Mouse (Mus musculus): ENCODE measurements around the gene Arntl.

The Arntl gene

DNA sequence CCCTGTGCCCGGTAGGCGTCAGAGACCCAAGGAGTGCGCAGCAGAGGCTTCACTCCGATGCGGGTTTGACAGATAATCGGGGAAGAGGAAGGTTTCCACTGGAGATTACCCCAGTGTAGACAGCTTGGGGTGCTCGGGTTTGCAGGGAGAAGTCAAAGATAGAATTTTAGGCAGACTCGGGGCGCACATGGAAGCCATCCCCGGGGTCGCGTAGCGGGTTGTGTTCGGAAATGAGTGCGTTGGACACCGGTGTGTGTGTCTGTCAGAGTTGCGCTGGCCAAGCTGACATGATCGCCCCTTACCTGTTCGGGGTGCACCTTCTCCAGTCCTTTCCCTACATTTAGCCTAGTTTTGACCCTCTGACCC, 1.1 kb downstream of the Arntl start:
- no peak for DNase-seq (ENCODE audit: low spot score in 2 of 2)

DNA sequence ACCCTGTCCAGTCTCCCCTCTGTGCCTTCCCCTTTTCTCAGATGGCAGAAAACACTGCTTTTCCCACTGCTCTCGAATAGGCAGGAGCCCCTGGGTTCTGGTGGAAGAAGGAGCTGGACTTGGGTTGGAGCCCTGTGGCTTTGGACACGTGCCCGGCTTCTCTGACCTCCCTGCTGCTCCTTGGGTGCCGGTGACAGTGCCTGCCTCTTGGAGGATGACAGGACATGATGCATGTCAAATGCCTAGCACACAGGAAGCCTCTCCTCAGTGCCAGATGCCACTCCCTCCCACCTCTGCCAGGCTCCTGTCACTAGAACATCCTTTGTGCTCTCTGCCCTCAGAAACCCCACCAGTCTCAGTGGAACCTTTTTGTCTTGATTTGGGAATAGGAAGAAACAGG, 3.2 kb downstream of the Arntl start:
- no peak for DNase-seq (ENCODE audit: low spot score in 2 of 2)

GRCm38 (mm10) chr7:113214245-113215169, 7.2 kb downstream of the Arntl start:
- DNase-seq (ENCODE audit: low spot score in 2 of 2): no peak

DNA sequence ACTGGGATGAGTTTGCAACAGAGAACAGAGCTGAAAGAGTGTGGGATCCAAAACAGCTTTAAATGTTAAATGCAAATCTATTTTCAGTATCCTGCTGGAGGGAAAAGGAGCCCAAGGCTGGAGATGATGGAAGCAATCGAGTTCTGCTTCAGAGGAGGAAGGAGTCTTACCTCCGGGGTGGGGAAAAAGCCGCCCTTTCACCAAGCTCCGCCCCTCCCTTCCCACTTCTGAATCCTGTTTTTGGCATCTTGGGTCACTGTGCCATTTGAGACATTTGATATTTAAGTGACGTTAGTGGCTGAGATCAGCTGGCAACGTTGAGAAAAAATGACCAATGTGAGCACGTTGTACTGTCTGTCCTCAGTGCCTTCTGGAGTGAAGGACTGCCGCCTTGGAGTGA, 8.9 kb downstream of the Arntl start:
- no peak for DNase-seq (ENCODE audit: low spot score in 2 of 2)

- no peak for DNase-seq (ENCODE audit: low spot score in 2 of 2)
Observed at GRCm38 (mm10) chr7:113219416-113219815, 12.2 kb downstream of the Arntl start.

DNA sequence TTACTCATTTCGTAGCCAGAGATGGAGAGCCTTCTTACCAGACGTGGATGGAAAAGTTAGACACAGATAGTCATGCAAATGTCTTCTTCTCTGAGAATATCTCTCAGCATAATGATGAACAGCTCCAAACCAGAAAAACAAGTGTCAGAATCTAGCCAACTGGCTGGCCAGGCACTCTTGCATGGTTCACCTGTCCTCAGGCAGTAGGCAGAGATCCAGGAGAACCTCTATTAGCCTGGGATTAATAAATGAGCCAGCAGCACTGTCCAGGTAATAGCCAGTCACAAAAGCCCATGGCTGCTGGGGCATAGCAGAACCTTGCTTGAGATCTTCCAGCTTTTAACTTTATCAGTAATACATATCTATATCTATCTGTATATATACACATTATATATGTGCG, 12.6 kb downstream of the Arntl start:
- no peak for DNase-seq (ENCODE audit: low spot score in 2 of 2)

- no peak for DNase-seq (ENCODE audit: low spot score in 2 of 2)
Observed at GRCm38 (mm10) chr7:113220691-113221238, 13.5 kb downstream of the Arntl start.

DNA sequence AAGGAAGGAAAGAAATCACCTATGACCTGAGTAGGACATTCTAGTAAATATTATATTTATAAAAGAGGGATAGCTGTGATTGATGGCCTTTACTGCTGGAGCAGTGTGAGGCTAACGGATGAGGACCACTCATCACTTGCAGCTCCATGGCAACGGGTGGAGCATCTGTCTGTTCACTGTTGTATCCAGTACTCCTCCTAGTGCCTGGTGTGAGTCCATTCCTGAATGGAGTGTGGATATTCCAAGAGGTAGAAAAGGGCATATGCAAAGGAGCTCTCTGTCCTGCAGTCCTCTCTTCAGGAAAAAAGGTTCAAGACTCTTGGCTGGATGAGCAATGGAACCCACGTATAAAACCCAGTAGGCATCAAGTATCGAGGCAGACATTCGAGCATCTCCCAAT, 15.6 kb downstream of the Arntl start:
- no peak for DNase-seq (ENCODE audit: low spot score in 2 of 2)

- no peak for DNase-seq (ENCODE audit: low spot score in 2 of 2)
Observed at GRCm38 (mm10) chr7:113224620-113225019, 17.4 kb downstream of the Arntl start.

DNA sequence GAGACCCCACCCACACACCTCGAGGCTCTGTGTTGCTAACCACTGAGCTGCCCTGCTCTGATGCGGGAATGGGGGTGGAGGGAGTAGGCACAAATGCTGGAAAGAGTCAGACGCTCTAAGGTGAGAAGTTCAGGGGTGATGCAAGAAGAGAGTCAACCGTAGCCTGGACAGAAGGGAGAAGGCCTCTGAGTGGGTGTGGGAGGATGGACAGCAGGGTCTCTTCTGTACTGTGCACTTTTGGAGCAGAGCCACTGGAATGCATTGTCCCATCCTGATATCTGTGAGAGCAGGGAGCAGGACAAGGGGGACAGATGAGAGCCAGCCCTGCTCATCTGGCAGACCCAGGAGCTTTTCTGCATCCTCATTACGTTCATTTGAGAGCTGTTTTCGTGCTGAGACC, 21.2 kb downstream of the Arntl start:
- DNase-seq (ENCODE audit: low spot score in 2 of 2): no peak

DNA sequence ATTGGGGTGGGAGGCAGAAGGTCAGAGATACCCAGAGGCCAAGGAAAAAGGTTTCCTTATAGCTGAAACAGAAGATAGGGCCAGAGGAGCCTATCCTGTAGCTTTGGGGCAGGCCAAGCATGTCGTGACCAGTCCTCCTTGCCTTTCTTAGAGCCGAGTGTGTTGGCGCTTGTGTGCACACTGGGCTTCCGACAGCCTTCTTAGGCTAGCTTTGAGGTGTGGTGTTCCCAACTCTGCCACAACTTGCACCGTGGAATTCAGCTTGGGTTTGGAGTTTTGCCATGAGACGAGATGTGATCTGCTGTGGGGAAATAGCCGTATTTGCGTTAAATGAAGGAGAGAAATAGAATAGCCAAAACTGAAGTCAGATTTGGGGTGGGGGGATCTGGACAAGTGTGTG, 28.9 kb downstream of the Arntl start:
- DNase-seq (ENCODE audit: low spot score in 2 of 2): no peak

DNA sequence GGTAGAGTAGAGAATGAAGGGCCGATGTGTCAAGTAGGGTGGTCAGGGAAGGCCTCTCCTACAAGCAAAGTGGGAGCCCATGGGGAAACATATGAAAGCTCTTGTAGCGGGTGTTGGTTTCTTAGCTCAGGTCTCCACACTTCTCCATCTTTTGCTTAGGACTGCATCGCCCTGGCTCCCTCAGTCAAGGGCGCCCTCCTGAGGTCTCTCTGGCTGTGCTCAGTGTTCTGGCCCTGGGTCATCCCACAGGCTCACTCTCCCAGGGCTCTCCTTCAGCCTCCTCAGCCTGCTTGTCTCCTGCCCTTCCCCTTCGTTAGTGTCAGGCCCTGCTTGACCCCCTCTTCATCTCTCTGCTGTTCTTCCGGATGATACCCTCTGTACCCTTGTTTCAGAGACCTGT, 31.1 kb downstream of the Arntl start:
- DNase-seq (ENCODE audit: low spot score in 2 of 2): no peak

GRCm38 (mm10) chr7:113239448-113240130, 32.3 kb downstream of the Arntl start:
- no peak for DNase-seq (ENCODE audit: low spot score in 2 of 2)

- DNase-seq (ENCODE audit: low spot score in 2 of 2): no peak
Observed at GRCm38 (mm10) chr7:113240438-113240837, 33.2 kb downstream of the Arntl start.

DNA sequence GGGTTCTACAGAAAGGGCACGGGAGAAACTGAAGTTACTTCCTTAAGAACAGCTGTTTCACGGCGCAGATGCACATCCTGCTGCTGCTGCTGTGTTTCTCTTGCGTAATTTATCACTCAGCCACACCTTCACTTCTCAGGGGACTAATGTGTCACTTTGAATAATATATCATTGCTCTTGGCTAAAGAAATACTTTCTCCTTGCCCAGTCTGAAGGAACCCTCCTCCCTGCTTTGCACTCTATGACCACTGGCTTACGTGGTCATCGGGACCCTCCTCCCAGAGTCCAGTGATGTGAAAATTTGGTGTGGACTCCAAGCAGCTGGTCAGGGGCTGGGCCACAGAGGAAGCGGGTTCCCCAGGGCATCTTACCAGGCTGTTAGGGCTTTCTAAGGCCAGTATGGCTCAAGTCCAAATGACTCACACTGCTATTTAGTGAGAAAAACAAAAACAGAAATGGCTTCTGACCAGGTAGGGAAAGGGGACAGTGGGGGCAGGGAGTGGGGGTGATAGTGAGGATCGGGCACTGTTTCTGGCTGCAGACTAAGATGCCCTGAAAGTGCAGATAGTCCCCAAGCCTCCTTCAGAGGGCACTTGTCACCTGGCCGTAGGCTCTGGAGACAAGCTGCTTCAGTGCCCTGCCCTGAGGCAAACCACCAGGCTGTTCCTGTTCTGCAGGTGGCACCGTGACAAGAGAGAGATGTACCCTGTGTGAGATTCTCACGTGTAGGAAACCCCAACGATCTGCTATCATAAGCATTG, 34.8 kb downstream of the Arntl start:
- no peak for DNase-seq (ENCODE audit: low spot score in 2 of 2)

DNA sequence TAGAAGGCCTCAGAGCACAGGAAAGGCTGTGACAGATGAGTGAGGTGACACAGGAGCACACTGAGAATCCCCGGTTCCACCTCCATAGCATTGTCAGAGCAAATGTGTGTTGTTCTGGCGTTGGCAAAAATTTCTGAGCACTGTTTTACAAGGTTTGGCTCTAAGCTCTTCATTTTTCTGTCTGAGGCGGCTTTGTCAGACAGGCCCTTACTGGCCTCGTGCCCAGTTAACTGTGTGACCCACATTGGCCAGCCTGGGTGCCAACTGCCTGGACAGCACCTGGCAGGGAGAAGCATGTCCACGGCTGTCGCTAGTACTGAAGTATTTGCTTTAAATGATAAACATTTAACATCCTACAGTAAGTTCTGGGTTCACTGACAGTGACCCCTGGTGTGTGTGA, 35.4 kb downstream of the Arntl start:
- no peak for DNase-seq (ENCODE audit: low spot score in 2 of 2)

- DNase-seq (ENCODE audit: low spot score in 2 of 2): no peak
Observed at GRCm38 (mm10) chr7:113245144-113245543, 37.9 kb downstream of the Arntl start.

- DNase-seq (ENCODE audit: low spot score in 2 of 2): no peak
Observed at GRCm38 (mm10) chr7:113246512-113246911, 39.2 kb downstream of the Arntl start.

DNA sequence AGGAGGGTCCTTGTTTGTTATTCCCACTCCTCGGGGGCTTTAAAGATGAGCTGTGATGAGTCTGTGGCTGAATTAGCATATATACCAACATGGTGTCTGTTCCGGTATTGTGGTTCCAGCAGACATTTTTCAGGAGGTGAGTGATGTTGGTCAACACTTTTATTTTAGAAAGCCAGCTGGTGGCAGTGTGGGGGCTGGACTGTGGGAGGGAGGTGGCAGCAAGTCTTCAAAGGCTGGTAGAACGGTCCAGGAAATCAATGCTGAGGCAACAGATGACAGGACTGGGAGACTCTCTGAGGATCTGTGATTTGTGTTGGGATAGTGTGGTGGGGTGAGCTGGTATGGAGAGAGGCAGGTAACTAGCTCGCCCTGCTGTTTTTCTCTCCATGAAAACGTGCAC, 39.9 kb downstream of the Arntl start:
- DNase-seq (ENCODE audit: low spot score in 2 of 2): no peak

DNA sequence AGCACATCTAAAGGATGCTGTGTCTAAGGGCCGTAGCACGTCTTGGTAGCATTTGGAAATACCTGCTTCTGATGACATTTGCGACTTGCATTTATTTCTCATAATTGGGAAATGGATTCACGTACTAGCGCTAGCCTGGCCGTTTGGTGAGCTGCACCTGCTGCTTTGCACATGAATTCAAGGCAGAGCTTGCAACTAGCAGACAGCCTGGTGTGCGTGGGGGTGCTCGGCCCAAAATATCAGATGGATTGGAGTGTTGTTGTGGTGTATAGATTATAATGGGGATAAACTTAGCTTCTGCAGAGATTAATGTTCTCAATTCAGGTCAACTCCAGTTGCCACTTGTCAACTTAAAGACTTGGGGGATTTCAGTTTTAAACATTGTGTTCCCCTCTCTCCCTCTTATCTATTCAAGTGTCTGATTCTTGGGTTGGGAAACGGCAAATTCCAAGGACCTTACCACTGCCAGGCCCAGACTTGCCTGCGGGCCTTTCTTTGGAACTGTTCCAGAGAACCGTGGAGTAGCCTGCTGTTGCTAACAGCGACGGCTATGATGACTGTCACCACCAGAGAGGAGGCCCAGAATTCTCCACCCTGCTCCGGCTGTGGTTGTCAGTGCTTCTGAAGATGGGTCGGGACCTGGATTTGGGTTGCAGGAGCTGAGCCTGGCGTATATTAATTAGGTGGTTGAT, 42.0 kb downstream of the Arntl start:
- peak; percentile 61 to 71 for DNase-seq (ENCODE audit: low spot score in 2 of 2)

GRCm38 (mm10) chr7:113250433-113250991, 43.2 kb downstream of the Arntl start:
- DNase-seq (ENCODE audit: low spot score in 2 of 2): no peak
